Mouse (Mus musculus) layer of hippocampus, adult 9-10 months (tissue): Measurements from ENCODE around the gene Babam1.

Source experiments
- DNase-seq: peaks from one replicate; pipeline ENCODE4 v3.0.0; 2022; ENCODE audit warnings: low spot score

Babam1 gene

DNA sequence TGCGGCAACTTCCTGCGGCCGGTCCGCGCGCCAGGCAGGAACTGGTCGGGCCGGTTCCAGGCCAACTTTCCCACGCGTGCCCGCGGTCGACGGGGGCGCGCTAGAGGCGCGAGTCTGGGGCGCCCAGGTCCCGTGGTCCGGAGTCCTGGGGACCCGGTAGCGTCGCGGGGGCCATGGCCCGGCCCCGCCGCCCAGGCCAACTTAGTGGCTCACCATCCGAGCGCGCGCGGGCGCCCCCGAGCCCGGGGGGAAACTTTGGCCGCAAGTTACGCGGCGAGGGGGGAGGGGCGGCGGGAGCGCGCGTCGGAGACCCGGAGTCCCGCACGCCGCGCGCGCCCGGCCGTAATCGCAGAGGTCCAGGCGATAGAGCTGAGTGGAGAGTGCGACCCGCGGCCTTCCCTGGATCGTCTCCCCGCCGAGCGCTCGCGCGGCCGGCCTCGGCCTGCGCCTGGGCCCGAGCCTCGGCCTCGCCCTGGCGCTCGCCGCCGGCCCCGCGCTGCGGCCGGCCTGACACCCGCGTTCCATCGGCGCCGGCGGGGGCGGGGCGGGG, 15.2 kb upstream of the Babam1 start, which contains the start of gene Nr2f6:
Nr2f6 (minus strand) TSS at position 540 of the 550 bp plus-strand sequence.
- DNase-seq: no peak

DNA sequence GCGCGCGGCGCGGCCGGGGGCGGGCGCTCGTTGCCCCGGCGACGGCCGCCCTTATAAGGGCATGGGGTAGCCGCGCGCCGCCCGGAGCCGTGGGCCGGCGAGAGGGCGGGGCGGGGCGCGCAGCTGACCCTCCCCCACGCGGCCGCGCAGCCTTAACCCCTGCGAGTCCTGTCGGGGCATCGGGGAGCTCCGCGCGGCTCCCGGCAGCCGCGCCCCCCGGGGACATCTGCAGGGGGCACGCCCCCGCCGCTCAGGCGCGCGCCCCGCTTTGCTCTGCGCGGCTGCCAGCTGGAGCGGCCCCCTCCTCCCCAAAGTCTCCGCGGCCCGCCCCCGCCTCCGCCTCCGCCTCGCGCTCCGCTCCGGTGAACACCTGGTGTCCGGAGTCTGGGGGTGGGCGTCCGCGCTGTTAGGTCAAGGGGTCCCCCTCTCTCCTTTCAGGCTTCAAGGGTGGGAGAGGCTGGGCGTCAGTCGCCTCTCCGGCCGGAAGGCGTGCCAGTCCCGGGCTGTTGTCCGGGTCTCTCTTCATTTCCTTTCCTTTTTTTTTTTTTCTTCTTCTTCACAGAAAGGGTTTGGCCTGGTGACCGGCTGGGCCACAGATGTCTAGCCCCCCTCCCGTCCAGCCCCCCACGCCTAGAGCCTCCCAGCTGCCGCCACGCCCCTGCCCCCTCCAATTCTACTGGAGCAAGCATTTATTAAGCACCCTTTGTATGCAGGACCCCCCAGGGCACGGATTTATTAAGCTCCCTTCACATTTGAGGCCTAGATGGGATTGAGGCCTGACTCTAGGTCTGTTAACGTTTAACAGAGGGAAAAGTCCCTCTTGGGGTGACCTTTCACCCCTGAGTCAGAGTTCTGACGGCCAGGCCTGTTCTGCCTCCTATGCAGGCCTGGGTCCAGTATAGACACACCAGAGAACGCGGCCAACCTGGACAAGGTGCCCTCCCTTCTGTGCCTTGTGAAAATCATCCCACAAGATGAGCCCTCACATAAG, 14.4 kb upstream of the Babam1 start:
- no peak for DNase-seq

GRCm38 (mm10) chr8:71383396-71383795, 13.3 kb upstream of the Babam1 start:
- no peak for DNase-seq

DNA sequence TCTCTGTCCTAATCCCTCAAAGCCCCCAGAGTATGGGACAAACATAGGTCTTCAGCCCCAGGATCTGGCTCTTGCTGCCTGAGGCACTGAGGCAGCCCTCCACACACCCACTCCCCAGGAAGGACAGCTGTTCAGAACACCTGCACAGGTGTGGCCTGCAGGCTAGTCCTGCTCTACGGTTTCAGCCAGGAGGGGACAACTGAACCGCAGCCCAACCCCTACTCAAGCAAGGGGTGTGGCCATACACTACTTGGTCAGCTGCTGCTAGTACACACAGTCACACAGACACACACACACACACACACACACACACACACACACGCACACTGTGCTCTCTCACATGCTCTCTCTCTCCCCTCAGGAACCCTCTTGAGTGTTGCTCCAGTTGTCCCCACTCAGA, 12.8 kb upstream of the Babam1 start:
- DNase-seq: no peak

GRCm38 (mm10) chr8:71385212-71385835, 11.3 kb upstream of the Babam1 start:
- DNase-seq: no peak

- no peak for DNase-seq
Observed at GRCm38 (mm10) chr8:71388267-71388666, 8.4 kb upstream of the Babam1 start.

DNA sequence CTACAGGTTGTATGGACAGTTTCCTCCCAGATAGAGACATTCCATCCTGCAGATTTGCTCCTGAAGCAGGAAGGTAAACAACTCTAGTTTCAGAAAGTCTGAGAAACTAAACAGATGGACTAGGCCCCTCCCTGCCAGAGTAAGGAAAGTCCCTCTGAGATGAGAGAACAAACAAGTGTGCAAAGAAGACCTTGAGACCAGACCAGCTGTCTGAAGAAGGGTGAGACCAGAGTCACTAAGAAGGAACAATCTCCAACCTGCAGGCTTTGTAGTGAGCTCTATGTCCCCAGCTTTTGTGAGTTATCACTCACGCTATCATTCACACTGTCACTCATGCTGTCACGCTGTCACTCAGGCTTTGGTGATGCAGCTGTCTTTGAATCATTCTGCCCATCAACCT, 5.0 kb upstream of the Babam1 start:
- no peak for DNase-seq

GRCm38 (mm10) chr8:71392391-71392790, 4.3 kb upstream of the Babam1 start:
- DNase-seq: no peak

DNA sequence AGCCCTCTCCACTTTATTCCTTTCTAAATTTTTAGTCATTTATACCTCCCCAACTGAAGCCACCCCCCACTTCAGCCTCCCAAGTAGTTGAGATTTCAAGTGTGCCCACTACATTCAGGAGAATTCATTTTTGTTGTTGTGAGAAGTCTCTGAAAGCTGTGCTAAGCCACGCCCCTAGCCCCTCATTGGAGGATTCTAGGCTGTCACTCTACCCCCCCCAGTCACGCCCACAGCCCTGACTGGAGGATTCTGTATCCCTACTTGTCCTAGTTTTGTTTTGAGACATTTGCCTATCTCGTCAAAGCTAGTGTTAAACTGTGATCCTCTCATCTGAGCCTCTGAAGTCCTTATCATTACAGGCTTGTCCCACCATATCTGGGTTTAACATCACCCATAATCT, 3.8 kb upstream of the Babam1 start:
- DNase-seq: no peak

- DNase-seq: no peak
Observed at GRCm38 (mm10) chr8:71394481-71394880, 2.2 kb upstream of the Babam1 start.

- DNase-seq: no peak
Observed at GRCm38 (mm10) chr8:71395071-71395470, 1.6 kb upstream of the Babam1 start.

DNA sequence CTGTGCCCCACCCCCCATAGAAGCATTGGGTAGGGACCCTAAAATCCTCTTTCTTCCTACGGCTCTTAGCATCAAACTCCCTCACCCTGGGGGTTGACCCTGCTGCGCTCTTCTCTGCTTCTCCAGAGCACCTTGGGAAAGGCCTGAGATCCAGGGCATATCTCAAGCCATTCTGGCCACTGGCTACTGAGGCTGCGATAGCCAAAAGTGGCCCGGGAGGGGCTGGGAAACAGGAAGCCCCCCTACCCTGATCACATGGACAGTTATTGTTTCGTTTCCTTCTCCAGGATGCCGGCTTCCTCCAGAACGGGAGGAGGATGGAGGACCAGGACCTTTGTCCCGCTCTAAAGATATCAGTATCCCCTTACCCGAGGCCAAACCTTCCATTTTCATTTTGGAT, 1.0 kb upstream of the Babam1 start, which contains the start of gene Ushbp1:
Ushbp1 (minus strand) TSS at position 174 of the 400 bp plus-strand sequence.
- DNase-seq: no peak

GRCm38 (mm10) chr8:71397701-71398100, 1.0 kb downstream of the Babam1 start:
- no peak for DNase-seq

GRCm38 (mm10) chr8:71400826-71401225, 4.2 kb downstream of the Babam1 start:
- no peak for DNase-seq

GRCm38 (mm10) chr8:71401454-71401853, 4.8 kb downstream of the Babam1 start:
- no peak for DNase-seq

DNA sequence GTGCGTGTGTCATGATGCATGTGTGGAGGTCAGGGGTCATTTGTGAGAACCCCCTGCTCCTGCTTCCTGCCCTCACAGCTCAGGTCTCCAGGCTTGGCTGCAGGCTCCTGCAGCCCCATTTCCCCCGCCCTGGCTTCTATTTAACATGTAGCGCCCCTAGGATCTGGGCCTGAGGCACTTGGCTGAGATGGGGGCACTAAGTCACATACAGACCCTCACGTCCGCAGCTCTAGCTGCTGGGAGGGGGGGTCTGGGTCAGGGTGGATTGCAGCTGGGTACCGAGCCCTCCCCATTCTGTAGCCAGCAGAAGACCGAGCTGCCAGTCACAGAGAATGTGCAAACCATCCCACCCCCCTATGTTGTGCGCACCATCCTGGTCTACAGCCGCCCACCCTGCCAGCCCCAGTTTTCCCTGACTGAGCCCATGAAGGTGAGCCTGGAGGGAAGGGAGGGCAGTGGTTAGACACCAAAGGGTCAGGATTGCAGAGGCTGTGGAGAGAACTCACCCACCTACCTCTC, 5.8 kb downstream of the Babam1 start:
- DNase-seq: no peak

- no peak for DNase-seq
Observed at GRCm38 (mm10) chr8:71403107-71403885, 6.6 kb downstream of the Babam1 start.

DNA sequence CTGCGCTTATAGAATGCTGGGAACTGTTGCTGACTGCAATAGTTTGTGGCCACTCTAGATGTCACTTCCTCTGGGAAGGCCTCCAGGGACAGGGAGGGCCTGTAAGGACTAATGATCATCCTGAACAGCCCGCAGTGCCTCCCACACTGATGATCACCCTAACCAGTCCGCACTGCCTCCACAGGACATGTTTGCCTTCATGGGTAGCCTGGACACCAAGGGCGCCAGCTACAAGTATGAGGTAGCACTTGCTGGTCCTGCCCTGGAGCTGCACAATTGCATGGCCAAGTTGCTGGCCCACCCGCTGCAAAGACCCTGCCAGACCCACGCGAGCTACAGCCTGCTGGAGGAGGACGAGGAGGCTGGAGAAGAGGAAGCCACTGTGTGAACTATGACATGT, 7.3 kb downstream of the Babam1 start:
- no peak for DNase-seq

DNA sequence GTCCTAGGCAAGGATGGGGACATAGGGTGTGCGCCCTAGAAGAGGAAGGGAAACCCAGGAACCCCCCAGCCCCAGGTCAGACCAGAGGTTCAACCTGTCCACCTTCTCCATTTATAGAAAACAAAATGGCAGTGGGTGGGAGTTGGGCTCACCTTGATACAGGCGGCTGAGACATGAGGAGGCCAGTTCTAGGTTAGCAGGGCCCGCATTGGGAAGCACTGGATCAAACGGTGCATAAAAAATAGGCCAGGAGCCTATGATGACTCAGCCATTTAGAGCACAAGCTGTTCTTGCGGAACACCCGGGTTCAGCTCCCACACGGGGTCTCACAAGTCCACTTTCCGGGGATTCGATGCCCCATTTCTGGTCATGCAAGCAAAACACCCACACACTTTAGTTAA, 8.3 kb downstream of the Babam1 start:
- DNase-seq: no peak

DNA sequence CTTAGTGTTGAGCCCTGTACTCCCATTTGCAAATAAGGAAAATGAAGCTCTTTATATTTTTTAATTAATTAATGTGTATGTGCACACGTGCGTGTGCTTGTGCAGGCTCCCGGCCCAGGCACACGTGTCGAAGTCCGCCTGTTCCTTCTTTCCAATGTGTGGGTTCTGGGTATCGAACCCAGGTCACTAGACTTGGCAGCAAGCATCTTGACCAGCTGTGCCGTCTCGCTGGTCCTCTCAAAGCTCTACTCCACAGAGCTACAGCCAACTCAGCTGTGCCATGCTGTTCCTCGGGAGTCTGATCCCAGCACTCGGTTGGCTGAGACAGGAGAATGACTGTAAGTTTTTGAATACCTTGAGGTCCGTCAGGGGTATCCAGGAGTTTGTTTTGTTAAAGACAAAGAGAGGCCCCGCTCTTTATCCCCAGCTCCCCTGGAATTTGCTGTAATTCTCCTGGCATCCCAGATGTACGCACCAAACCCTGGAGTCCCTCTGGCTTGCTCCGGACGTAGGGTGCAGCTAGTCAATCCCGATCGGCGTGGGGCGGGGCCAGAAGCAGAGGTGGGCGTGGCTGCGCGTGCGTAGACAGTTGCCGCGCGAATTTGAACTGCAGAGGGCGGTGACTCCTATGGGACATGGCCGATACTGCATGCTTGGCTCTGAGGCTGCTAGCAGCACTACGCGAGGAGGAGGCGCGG, 8.9 kb downstream of the Babam1 start, which contains the start of gene Ankle1:
Ankle1 (plus strand) TSS at position 610 of the 698 bp plus-strand sequence.
- peak; percentile 92 for DNase-seq
